In the genomic region with DNA sequence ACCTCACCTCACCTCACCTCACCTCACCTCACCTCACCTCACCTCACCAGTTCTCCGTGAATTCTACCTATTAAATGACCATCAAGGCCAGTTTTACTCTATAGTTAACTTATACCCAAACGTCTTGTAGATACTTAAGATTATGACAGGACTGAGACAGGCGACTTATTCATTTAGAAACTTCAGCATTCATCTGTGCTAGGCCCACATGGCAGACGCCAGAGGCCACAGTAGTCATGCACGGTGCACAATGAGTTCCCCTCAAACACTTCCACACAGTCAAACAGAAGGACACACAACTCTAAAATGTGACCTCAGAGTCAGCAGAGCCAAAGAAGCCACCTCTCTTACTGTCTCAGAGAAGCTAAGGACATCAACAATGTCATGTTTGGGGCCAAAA, we compare ENCODE assay signal across 22 mouse cellular contexts.
"Had no signal": no experiment of that assay in that cellular context is flagged by ENCODE, and none has a peak within 500 bp of the region (broad histone marks: within the 10 kb centered on the region; RNA-seq: fewer than 3 reads in every experiment).

No protein-coding gene starts in this region.

- DNase-seq: gastrocnemius, postnatal 14 days; gastrocnemius, postnatal 36 days; heart, postnatal 14 days; heart, postnatal 36 days; kidney, adult 11 months; kidney, adult 2 months; kidney, adult 9 months; kidney, postnatal 14 days; kidney, postnatal 36 days; layer of hippocampus, adult 9-11 months; layer of hippocampus, postnatal 36 days; left cerebral cortex, postnatal 4 days had no signal

- H3K27ac ChIP-seq: heart, embryonic 13.5 days; heart, embryonic 15.5 days; hindbrain, embryonic 13.5 days; hindbrain, embryonic 15.5 days; hindbrain, postnatal 0 days; kidney, embryonic 15.5 days; kidney, postnatal 0 days; limb, embryonic 13.5 days; limb, embryonic 15.5 days; liver, embryonic 14.5 days had no signal

- H3K4me3 ChIP-seq: heart, embryonic 13.5 days; heart, embryonic 15.5 days; hindbrain, embryonic 13.5 days; hindbrain, embryonic 15.5 days; kidney, embryonic 15.5 days; limb, embryonic 13.5 days; limb, embryonic 15.5 days had no signal

- H3K4me1 ChIP-seq: heart, embryonic 13.5 days; hindbrain, embryonic 13.5 days; hindbrain, embryonic 15.5 days; kidney, embryonic 15.5 days; limb, embryonic 13.5 days had no signal
